Mouse (Mus musculus): ENCODE measurements at regions not wholly inside any gene's neighbourhood (a gene's known extent, or its start where the extent isn't known, plus 50 kb on each side); places are given as distances from the start of the nearest gene placed in this dataset.

DNA sequence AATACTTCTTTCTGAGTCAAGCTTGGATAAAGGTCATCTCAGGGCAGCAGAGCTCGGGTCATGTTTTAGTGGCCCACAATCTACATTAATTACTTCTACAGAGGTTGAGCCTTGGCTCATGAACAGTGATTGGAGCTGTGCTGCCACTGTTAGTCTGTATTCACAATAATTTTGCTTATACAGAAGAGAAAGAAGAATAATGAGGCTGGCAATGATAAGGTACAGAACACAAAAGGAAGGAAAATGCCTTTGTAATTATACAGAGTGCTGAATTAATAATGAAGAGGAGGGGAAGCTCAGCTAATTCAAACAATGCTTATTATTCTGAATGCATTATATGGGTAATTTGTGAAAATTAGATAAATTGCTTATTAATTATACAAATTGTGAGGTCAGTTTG, 573.9 kb upstream of the Cblb start:
- DNase-seq (ENCODE audit: low spot score in 2 of 2) = no peak

DNA sequence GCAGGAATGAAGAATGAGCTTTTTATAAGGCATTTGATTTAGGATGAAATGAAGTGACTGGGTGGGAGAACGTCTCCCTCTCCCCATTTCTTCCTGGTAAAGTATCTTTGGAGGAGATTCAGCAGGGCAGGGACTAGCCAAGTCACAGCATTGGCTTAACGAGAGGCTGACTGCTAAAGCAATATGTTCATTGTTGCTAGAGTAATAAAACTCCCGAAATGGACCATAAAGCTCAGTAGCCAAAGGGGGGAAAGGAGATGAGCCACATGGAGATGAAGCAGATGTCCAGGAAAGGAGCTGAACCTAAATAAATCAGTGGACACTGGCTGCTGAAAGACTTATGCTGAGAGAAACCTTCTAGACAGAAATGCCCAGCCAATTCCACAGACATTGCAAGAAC, 555.3 kb upstream of the Cblb start:
- no peak for DNase-seq (ENCODE audit: low spot score in 2 of 2)

DNA sequence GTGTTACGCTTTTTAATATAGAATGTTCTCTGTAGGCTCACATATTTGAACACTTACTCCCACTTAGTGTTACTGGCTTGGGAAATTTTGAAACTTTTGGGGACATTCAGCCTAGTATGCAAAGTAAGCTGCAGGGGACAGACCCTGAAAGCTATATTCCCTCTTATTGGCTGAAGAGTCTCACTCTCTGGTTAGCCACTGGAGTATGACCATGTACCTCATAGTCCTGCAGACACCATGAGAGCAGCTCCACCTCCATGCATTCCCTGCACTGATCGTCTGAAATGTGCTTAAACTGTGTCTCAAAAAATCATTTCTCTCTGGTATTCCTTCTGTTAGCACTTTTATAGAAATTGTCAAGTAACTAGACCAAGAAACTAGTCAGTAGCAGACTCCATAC, 534.9 kb upstream of the Cblb start:
- DNase-seq (ENCODE audit: low spot score in 2 of 2) = no peak

DNA sequence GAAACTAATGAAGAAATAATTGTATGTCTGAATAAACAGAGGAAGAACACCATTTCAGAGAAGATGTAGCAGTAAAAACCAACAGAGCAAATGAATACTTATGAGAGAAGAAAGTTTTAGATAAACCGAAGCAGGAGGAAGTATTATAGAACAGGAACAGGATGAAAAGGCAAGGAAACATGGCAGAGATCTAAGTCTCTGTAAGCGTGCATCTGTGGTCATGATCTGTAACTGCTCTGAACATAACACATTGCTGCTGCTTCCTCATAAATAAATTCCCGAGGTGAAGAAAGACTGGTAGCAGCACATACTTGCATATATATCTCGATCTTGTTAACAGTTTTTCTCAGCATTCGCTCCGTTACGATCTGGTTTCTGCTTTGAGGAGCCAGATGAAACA, 533.2 kb upstream of the Cblb start:
- DNase-seq (ENCODE audit: low spot score in 2 of 2) = no peak

DNA sequence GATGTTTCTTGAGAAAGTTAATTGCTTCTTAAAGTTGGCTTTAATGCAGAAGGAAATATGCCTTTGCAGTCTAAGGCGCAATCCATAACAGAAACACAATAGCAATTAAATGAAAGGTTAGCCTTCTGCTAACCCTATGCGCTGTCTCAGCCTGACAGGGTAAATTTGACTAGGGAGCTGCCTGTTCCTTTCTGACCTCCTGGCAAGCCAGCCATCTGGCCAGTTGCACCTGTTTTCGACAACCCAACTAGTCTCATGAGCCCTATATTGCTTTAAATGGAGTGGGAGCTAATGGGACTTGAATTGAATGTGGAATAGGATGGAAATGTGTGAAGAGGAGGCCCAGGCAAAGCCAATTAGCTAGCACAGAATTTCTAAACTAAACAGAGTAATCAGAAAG, 513.9 kb upstream of the Cblb start:
- DNase-seq (ENCODE audit: low spot score in 2 of 2) = no peak

DNA sequence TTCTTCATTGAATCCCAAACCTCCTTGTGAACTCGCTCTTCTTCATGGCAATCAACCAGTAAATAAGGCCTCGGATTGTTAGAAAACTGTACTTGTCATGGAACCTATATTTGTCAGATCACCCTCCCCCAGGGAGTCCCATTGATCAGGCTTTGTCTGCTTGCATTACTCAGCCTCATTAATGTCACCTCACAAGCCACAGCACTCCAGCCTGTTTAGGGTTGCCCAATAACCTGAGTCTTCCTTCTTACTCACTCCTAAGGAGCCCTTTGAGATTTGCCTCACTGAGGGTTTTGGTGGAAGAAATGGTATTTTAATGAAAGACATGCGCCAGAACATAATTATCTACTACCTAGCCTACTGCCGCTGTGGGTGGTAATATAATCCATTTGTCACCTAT, 510.3 kb upstream of the Cblb start:
- DNase-seq (ENCODE audit: low spot score in 2 of 2) = no peak

DNA sequence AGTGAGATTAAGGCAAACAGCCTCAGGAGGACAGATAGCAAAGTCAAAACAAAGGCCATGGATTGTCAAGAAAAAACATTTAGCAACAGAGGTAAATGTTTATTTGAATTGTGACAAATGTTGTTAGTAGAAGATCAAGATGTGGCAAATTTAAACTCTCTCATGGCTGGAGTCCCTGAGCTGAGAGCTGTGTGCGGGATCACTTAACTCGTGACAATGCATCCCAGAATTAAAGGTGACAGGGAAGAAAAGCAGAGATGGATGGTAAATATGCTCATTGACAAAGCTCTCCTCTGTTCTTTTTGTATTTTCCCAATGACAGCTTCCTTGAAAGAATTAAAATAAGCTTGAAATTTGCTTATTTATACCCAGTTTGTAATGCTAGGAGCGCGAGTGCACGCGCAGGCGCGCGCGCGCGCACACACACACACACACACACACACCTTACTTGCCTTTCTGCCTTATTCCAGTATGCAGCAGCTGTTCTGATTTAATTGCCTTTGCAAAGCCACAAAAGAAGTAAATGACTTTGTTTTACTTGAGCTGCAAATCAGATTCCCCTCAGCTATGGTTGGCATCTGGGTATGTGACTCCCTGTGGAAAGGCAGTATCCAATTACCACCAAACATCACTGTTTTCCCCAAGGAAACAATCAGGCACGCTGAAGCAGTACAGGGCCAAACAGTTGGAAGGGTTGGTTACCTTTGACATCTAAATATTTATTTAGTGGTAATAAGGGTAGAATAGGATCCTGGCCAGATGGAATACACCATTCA, 509.5 kb upstream of the Cblb start:
- DNase-seq (ENCODE audit: low spot score in 2 of 2) = no peak

DNA sequence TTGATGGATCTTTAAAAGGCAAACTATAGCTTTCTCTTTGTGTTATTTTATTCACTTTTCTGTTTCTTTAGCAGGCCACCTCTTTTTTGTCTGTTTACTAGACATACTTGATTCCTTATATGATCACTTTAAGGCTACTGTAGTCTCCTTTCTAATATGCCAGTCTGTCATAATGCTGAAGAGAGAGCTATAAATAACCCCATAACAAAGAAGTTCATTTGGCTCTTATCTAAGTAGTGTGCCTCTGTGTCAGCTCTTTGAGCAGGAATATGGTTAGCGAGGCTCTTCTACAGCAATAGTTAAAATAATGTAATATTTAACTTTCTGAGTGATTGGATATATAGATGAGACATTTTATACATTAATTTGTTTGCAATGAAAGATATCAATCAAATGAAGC, 507.0 kb upstream of the Cblb start:
- DNase-seq (ENCODE audit: low spot score in 2 of 2) = no peak

DNA sequence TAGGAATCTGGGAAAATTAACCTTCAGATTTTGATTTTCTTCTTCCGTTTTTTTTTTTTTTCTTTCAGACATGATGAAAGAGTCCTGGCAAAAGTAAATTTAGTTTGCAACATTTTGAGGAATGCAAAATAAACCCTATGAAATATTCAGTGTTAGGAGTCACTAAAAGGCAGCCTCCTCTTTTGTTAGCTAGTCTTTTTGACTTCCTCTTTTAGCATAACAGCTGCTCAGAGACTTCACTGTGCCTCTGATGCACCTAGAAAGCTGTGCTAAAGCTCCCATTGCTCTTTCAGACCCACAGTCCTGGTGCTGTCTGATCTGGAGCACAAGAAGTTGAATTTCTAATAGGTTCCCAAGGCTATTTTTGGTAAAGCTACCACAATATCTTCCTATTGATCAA, 498.5 kb upstream of the Cblb start:
- no peak for DNase-seq (ENCODE audit: low spot score in 2 of 2)

DNA sequence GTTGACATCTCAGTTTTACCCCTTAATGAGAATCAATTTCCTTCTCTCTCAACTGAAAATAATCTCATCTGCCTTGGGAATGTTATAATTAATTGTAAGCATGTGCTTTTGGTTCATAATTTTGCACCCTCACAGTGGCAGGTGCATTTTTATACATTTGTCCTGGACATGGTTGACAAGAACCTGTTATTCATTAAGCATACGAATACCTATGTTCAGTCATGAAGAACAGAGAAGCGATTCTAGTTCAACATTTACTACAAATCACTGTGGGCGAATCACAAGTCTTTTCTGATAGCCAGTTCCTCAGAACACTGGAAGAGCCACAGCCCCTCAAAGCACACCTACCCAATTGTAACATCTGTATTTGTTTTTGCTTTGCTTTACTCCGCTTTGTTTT, 487.3 kb upstream of the Cblb start:
- DNase-seq (ENCODE audit: low spot score in 2 of 2) = no peak

DNA sequence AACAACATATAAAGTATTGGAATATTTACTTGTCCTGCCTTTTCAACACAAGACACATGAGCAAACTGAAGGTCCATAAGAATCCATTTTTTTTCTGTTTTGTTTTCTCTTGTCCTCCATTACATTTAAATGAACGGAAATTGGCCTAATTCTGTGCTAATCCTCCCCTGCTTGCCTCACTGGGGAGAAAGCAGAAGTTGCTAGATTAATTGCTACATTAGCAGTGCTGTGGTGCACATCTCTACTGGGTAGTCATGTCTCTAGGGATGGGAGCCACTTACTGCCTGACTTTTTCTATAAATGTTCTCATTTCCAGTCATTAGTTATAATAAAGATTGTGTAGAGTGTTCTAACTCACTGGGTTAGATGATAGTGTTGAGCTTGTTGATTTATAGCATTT, 484.0 kb upstream of the Cblb start:
- no peak for DNase-seq (ENCODE audit: low spot score in 2 of 2)

DNA sequence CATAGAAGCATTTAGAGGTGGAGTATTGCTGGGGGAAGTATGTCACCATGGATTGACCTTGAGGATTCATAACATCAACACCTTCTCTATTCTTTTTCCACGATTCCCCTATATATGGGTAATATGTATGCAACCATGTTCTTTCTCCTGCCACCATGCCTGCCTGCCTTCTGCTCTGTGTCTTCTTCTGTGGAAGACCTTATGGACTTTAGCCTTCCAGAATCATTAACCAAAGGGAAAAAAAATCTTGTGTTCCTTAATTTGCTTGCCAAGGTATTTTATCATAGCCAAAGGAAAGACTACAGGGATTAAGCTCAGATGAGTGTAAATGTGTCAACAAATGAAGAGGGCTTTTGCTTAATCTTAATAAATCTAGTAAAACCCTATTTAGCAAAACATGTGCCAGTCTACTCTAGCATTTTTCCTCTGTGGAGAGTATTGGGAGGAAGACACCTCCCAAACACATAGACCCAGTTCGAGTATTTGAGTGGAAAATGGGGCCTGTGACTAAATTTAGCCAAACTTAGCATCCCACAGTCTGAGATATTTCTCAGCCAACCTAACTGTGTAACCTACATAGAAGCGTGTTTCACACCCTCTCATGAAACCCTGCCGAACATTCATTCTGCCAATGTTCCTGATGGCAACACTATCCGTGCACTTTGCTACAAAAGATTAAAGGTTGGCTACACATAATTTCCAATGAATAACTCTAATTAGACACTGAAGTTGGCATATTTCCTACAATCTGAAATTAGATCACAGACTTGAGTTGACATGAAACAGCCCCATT, 468.0 kb upstream of the Cblb start:
- no peak for DNase-seq (ENCODE audit: low spot score in 2 of 2)

DNA sequence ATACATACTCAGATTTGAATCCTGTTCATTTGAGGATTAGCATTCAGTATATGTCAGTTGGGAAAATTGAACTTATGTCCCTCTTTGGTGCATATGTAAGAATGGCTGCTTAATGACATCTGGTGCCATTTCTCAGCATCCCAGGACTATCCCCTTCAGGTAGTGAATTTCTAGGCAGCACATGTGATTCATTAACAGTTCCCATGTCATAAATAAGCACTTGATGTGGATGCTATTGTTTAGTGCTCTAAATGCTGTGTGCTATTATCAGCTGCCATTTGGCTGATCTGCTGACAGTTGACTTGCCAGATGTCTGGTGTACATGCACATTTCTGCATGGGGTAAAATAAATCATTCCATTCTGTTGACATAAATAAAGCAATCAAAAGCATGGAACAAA, 467.0 kb upstream of the Cblb start:
- DNase-seq (ENCODE audit: low spot score in 2 of 2) = no peak

DNA sequence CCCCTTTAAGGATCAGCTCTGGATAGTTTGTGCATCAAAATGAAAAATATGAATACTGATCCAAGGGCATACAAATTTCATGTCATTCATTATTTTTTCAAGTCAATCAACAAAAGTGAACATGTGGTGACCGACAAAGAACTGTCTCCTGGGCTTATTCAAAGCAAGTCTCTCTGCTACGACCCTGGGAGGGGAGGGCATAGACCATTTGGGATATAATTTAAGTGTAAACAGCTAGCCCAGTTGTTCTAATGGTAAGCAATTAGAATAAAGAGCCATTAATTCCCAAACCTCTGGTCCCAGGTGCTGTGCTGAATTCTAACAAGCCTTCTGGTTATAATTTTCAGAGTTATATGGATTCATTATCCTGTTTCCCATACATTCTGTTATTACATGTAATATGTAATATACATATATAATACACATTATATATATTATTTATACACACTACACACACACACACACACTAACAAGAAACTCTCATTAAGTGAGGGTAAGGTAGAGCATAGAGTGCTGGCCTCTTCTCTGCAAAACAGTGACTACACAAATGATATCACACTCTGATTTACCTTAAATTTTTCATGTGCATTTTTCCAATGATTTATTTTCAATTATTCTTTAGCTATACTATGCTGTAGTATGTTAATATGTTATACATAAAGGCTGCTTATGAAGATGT, 453.0 kb upstream of the Cblb start:
- DNase-seq (ENCODE audit: low spot score in 2 of 2) = no peak

DNA sequence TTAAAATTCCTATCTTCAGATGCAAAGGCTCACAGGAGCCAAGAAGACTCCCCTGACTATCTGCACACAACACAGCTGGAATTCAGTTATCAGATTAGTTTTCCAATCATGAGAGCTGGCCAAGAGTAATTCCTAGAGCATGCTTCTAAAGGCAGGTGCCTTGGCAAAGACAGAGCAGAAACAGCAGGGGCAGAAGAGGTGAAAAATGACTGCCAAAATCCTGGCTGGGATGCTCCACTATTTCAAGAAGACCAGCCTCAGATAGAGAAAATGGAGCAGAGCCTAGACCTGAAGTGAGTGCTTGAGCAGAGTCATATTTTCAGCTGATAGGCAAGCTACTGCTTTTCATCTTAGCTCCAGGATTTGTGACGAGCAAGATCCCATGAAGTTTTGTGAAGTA, 450.5 kb upstream of the Cblb start:
- no peak for DNase-seq (ENCODE audit: low spot score in 2 of 2)

DNA sequence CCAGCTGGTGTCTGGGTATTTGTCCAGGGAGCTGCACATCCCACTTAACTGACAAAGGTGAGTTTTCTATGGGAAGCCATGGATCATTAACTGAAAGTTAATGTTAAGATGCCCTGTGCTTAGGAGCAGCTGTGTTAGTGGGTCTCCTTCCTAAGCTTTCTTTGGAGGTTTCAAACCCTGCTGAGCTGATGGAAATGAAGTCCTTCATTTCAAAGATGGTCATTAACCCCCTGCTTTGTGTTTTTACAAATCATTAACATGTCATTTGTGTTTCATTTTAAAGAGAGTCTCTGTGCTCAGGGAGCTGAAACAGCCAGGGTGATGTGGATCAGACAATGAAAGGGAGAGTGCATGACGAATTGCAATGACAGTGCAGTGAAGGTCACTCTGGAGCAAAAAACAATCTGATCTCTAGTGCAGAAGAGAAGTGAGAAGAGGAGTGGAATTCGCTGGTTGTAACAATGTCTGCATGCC, 441.1 kb upstream of the Cblb start:
- no peak for DNase-seq (ENCODE audit: low spot score in 2 of 2)

DNA sequence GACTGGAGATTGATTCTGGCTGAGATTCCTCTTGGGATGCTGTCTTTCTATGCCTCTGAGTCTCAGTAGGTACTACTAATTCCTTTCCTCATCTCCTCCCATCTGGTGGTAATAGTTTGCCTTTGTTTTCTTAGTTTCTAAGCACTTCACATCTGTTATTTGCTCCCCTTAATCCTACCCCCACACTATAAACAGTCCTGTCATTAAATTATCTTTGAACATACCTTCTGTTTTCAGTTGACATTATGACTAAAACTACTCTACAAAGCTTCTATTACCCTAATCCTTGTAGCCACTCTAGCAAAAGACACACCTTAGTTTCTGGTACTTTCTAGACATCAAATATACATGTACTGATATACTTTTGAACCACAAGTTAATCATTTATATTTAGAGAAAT, 413.4 kb upstream of the Cblb start:
- no peak for DNase-seq (ENCODE audit: low spot score in 2 of 2)

DNA sequence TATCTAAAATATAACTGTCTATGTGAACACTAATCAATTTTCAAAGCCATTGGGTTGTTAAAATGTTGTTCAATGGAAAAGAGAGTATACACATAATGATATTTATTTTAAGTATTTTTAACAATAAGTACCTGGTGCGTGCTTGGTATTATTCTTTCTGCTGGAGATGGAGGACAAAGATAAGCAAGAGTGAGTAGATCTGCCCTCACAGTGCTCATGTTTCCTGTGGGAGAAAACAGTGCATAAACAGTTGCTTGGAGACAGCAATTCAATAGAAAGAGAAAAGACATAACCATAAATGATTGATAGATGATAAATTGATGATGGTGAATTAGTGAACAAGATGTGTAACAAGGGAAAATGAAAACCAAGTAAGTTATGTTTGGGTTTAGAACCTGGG, 384.4 kb upstream of the Cblb start:
- DNase-seq (ENCODE audit: low spot score in 2 of 2) = no peak

DNA sequence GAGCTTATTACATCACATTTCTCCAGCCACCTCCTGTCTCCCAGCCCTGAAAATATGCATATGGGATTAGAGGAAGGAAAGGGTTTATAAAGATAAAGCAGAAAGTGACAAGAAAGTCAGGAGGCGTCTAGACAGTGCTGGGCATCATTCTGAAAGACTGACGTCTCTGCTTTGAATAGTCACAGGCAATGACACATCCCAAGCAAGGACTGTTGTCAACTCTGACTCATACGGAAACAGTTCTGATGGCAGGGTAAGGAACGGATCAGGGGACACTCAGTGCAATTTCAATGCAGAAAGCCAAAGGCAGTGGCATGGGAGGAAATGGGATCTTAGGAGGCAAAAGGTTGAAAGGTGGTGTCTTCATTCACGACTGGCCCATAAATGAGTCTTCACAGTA, 380.9 kb upstream of the Cblb start:
- no peak for DNase-seq (ENCODE audit: low spot score in 2 of 2)

DNA sequence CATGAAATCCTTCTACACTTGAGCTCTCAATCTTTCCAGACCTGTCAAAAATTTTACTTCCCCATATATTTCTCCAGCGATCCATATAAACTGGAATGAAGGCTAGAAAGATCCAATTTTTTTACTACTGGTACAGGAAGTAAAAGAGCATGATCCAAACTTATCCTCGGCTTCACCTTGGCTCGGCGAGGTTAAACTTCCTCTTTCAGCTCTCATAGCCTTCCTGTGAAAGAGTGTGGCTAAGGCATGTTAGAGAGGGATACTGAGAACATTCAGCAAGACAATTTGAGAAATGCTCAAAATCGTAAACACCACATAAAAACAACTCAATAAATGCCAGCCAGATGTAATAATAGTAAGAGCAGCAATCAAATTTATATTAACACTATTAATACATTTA, 380.3 kb upstream of the Cblb start:
- DNase-seq (ENCODE audit: low spot score in 2 of 2) = no peak

DNA sequence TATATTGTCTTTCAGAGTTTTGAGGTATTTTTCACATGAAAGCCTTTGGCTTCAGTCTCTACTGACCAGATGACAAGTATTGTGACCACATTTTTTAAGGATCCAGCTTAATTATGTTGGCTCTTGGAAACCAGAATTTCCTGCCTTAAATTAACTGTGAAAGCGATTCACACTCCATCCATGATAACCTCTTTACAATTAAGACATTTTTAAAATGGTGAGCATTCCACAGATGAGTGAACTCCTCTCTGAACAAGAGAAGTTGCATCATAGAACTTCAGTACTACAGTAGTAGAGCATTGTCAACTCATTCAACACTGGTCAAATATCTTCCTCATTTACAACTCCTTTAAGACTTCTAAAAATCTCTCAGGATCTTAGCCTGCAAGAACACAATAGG, 369.3 kb upstream of the Cblb start:
- no peak for DNase-seq (ENCODE audit: low spot score in 2 of 2)

DNA sequence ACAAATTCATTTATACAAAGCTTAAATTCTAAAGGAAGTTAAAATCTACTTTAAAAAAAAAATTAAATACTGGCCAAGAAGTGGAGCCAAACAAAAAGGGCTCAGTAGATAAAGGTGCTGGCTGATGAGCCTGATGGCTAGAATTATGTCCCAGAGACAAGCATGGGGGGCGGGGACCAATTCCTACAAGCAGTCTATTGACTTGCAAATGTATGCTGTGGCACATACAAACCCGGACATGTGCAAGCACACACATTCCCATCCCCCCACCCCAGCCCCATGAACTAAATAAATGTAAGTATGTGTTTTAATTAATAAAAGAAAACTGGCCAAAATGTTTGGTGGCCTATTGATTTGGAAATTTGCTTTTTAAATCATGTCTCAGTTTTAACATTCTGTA, 366.7 kb upstream of the Cblb start:
- DNase-seq (ENCODE audit: low spot score in 2 of 2) = no peak

All from adrenal gland, postnatal 4 days (tissue).